Mouse (Mus musculus): ENCODE results near the gene Dnah1. TPM values are rescaled to one million over a fixed set of nuclear protein-coding genes. Genes with fewer than 3 reads are reported as not detected.

Gene Dnah1
- polyA plus RNA-seq, 1 experiment: 2.9 TPM

DNA sequence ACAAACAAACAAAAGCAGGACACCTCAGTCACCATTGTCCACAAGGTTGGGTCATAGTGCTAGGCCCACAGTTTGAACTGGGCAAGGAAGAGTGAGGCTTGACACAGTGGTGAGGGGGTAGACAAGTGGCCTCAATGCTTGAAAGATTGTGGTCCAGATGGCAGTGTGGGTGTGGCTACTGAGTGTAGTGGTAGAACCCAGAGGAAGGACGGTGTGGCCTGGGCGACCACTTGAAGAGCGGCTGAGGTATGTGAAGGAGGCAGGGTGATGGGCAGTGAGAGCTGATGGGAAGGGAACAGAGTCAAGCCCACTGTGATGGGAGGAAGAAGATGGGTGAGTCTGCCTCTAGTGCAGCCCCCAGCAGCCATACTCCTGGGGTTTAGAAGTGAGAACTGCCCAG, 109.0 kb downstream of the Dnah1 start:
- no peaks in the 10 kb centered on the region for H3K9me3 ChIP-seq (replicated peaks; ENCODE audit: control insufficient read depth, insufficient read depth, low read length, poor library complexity, severe bottlenecking)
- H3K9ac ChIP-seq (ENCODE audit: low read depth, poor library complexity, severe bottlenecking): no peak overlapping the region
- H3K4me1 ChIP-seq (ENCODE audit: control insufficient read depth, insufficient read depth, low read length): no peaks in the 10 kb centered on the region
- no peaks in the 10 kb centered on the region for H3K27me3 ChIP-seq (ENCODE audit: control insufficient read depth, insufficient read depth, low read length, poor library complexity, severe bottlenecking)
- no peaks in the 10 kb centered on the region for H3K36me3 ChIP-seq (ENCODE audit: control insufficient read depth, insufficient read depth, low read length, poor library complexity, severe bottlenecking)
- no peak for TF ChIP-seq CTCF (IDR thresholded peaks at IDR 0.05; ENCODE audit: low read depth, low read length)
- H3K27ac ChIP-seq (ENCODE audit: insufficient read depth, low read length): no peak overlapping the region
- no peak overlapping the region for H3K4me3 ChIP-seq (ENCODE audit: low read depth, low read length)

DNA sequence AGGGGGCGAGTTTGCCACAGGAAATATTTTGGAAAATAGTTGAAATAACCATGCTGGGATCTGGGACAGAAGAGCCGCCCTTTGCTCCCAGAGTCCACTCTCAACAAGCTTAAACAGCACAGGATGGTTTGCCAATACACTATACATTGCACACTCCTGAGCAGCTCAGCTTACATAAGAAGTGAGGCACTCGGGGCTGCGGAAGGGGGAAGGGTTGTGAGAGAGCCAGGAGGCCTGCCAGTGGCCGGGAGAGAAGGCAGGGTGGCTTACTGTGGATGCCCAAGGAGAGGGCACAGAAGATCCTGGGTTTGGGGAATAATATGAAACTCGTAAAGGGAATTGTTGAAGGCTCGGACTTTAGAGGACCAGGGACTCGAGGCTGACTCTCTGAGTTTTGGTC, 109.8 kb downstream of the Dnah1 start:
- Histone ChIP-seq H3K9ac (ENCODE audit: low read depth, poor library complexity, severe bottlenecking) (no peak overlapping the region), H3K27me3 (ENCODE audit: control insufficient read depth, insufficient read depth, low read length, poor library complexity, severe bottlenecking) (no peaks in the 10 kb centered on the region), H3K27ac (ENCODE audit: insufficient read depth, low read length) (no peak overlapping the region), H3K4me1 (ENCODE audit: control insufficient read depth, insufficient read depth, low read length) (no peaks in the 10 kb centered on the region), H3K9me3 (replicated peaks; ENCODE audit: control insufficient read depth, insufficient read depth, low read length, poor library complexity, severe bottlenecking) (no peaks in the 10 kb centered on the region), H3K4me3 (ENCODE audit: low read depth, low read length) (no peak overlapping the region), H3K36me3 (ENCODE audit: control insufficient read depth, insufficient read depth, low read length, poor library complexity, severe bottlenecking) (no peaks in the 10 kb centered on the region)
- no peak for TF ChIP-seq POLR2A (IDR thresholded peaks at IDR 0.05; ENCODE audit: insufficient read depth, low read length)
- TF ChIP-seq EP300 (IDR thresholded peaks at IDR 0.05; ENCODE audit: insufficient read depth, low read depth, low read length): no peak
- TF ChIP-seq CTCF (IDR thresholded peaks at IDR 0.05; ENCODE audit: low read depth, low read length): no peak

DNA sequence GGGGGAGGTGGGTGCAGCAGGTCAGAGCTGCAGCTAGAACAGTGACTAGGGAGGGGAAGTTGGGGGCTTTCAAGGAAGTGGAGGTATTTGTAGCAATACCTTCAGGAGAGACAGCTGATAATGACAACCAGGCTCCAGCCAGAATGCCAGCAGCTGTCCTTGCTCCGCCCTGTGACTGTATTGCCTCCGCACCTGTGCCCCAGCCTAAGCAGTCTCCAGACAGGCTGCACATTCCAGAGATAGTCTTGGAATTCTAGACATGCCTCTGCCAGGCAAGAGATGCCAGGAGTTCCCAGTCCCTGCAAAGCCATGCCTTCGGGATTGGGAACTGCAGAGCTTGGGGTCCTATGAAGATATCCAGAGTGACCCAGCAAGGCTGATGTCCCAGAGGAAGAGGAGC, 111.2 kb downstream of the Dnah1 start:
- no peaks in the 10 kb centered on the region for H3K36me3 ChIP-seq (ENCODE audit: control insufficient read depth, insufficient read depth, low read length, poor library complexity, severe bottlenecking)
- no peak overlapping the region for H3K4me3 ChIP-seq (ENCODE audit: low read depth, low read length)
- no peaks in the 10 kb centered on the region for H3K9me3 ChIP-seq (replicated peaks; ENCODE audit: control insufficient read depth, insufficient read depth, low read length, poor library complexity, severe bottlenecking)
- H3K27ac ChIP-seq (ENCODE audit: insufficient read depth, low read length): no peak overlapping the region
- TF ChIP-seq EP300 (IDR thresholded peaks at IDR 0.05; ENCODE audit: insufficient read depth, low read depth, low read length): no peak
- no peak for TF ChIP-seq CTCF (IDR thresholded peaks at IDR 0.05; ENCODE audit: low read depth, low read length)
- no peak for TF ChIP-seq POLR2A (IDR thresholded peaks at IDR 0.05; ENCODE audit: insufficient read depth, low read length)
- no peaks in the 10 kb centered on the region for H3K4me1 ChIP-seq (ENCODE audit: control insufficient read depth, insufficient read depth, low read length)
- no peaks in the 10 kb centered on the region for H3K27me3 ChIP-seq (ENCODE audit: control insufficient read depth, insufficient read depth, low read length, poor library complexity, severe bottlenecking)
- H3K9ac ChIP-seq (ENCODE audit: low read depth, poor library complexity, severe bottlenecking): no peak overlapping the region

DNA sequence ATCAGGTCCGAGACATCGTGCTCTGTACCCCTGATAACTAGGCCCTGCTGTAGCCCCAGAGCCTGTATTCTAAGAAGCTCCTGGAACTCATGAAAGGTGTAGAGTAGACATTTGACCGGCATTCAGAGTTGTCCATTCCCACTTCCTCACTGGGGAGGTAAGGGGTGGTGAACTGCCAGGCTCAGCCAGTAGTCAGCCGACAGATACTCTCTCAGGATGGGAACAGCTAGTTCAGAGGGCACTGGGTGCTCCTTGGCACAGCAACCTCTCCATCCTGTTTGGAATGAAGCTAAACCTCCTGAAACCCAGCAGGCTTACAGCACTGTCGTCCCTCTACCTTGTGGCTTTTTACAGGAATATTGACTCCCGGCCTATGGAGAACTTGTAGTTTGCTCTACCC, 111.8 kb downstream of the Dnah1 start:
- no peaks in the 10 kb centered on the region for H3K36me3 ChIP-seq (ENCODE audit: control insufficient read depth, insufficient read depth, low read length, poor library complexity, severe bottlenecking)
- no peak overlapping the region for H3K4me3 ChIP-seq (ENCODE audit: low read depth, low read length)
- no peaks in the 10 kb centered on the region for H3K9me3 ChIP-seq (replicated peaks; ENCODE audit: control insufficient read depth, insufficient read depth, low read length, poor library complexity, severe bottlenecking)
- H3K9ac ChIP-seq (ENCODE audit: low read depth, poor library complexity, severe bottlenecking): no peak overlapping the region
- H3K27ac ChIP-seq (ENCODE audit: insufficient read depth, low read length): no peak overlapping the region
- TF ChIP-seq CTCF (IDR thresholded peaks at IDR 0.05; ENCODE audit: low read depth, low read length) (no peak), EP300 (IDR thresholded peaks at IDR 0.05; ENCODE audit: insufficient read depth, low read depth, low read length) (no peak)
- no peaks in the 10 kb centered on the region for H3K4me1 ChIP-seq (ENCODE audit: control insufficient read depth, insufficient read depth, low read length)
- H3K27me3 ChIP-seq (ENCODE audit: control insufficient read depth, insufficient read depth, low read length, poor library complexity, severe bottlenecking): no peaks in the 10 kb centered on the region

Other genes with a start within 250 kb of the Dnah1 start
- gene Smim4, start 194.9 kb downstream of the Dnah1 start, polyA plus RNA-seq (2011; ENCODE audit: insufficient read depth, insufficient read length, low read depth, missing spikeins): 17.1 and 17.2 TPM in 2 replicates
- 141 and 173 TPM in 2 replicates for gene Nt5dc2, start 192.8 kb downstream of the Dnah1 start, polyA plus RNA-seq (2011; ENCODE audit: insufficient read depth, insufficient read length, low read depth, missing spikeins)
- gene Stab1, start 155.3 kb downstream of the Dnah1 start, polyA plus RNA-seq (2011; ENCODE audit: insufficient read depth, insufficient read length, low read depth, missing spikeins): 0.57 and 0.72 TPM in 2 replicates
- gene Tnnc1, start 115.6 kb downstream of the Dnah1 start, polyA plus RNA-seq (2011; ENCODE audit: insufficient read depth, insufficient read length, low read depth, missing spikeins): 7.6 and 9.5 TPM in 2 replicates
- 335 and 342 TPM in 2 replicates for gene Nisch, start 107.0 kb downstream of the Dnah1 start, polyA plus RNA-seq (2011; ENCODE audit: insufficient read depth, insufficient read length, low read depth, missing spikeins)
- gene Sema3g, start 106.0 kb downstream of the Dnah1 start, polyA plus RNA-seq (2011; ENCODE audit: insufficient read depth, insufficient read length, low read depth, missing spikeins): not detected in 2 replicates
- 14.0 and 15.3 TPM in 2 replicates for gene Phf7, start 72.6 kb downstream of the Dnah1 start, polyA plus RNA-seq (2011; ENCODE audit: insufficient read depth, insufficient read length, low read depth, missing spikeins)
- gene Bap1, start 72.4 kb downstream of the Dnah1 start, polyA plus RNA-seq (2011; ENCODE audit: insufficient read depth, insufficient read length, low read depth, missing spikeins): 42.2 and 44.3 TPM in 2 replicates
- gene Capn7, start 12.7 kb upstream of the Dnah1 start, polyA plus RNA-seq (2011; ENCODE audit: insufficient read depth, insufficient read length, low read depth, missing spikeins): 22.8 and 23.2 TPM in 2 replicates
- gene Sh3bp5, start 112.2 kb upstream of the Dnah1 start, polyA plus RNA-seq (2011; ENCODE audit: insufficient read depth, insufficient read length, low read depth, missing spikeins): 8.6 TPM in 2 replicates
- 42.5 and 46.1 TPM in 2 replicates for gene Eaf1, start 170.5 kb upstream of the Dnah1 start, polyA plus RNA-seq (2011; ENCODE audit: insufficient read depth, insufficient read length, low read depth, missing spikeins)
- 82.0 and 93.4 TPM in 2 replicates for gene Mettl6, start 171.1 kb upstream of the Dnah1 start, polyA plus RNA-seq (2011; ENCODE audit: insufficient read depth, insufficient read length, low read depth, missing spikeins)